Mouse (Mus musculus) heart, postnatal 14 days (tissue): Measurements from ENCODE around the gene Arf3. TPM values are rescaled to one million over a fixed set of nuclear protein-coding genes. Genes with fewer than 3 reads are reported as not detected.

Experiments
- DNase-seq, 2 experiments: peaks; one replicate each; pipeline ENCODE4 v3.0.0; 2021 to 2022
- intact Hi-C: fragments of 180-260 bp; cut with DNase I; formaldehyde crosslinking; loops from one replicate; pipeline ENCODE4 v1.15.1; 2025
- total RNA-seq, 2 experiments: library from RNA; stranded (reverse); gene quantifications; 2 replicates each; pipeline ENCODE4 v1.2.3; 2021

Gene Arf3
- total RNA-seq, 2 experiments from 2014 or later, result 26.4 to 26.6 TPM

GRCm38 (mm10) chr15:98689682-98690081 lies 73.3 kb downstream of the Arf3 start:
- intact Hi-C loops, result no loop called here
- DNase-seq, result no peak

Other genes starting within 250 kb of the Arf3 start
- 10 to 100 TPM; 78.4 to 82.2 TPM for gene Kansl2, start 228.9 kb downstream of the Arf3 start, total RNA-seq
- gene Ccnt1, start 192.3 kb downstream of the Arf3 start, total RNA-seq, result 10 to 100 TPM; 32.8 to 42.6 TPM
- under 1 TPM; 0.88 to 0.93 TPM for gene 4930415O20Rik, start 192.2 kb downstream of the Arf3 start, total RNA-seq
- 100 to 1,000 TPM; 199 to 209 TPM for gene Adcy6, start 153.1 kb downstream of the Arf3 start, total RNA-seq
- gene Cacnb3, start 132.4 kb downstream of the Arf3 start, total RNA-seq, result 1 to 10 TPM; 8.0 to 8.8 TPM
- gene Ddx23, start 100.3 kb downstream of the Arf3 start, total RNA-seq, result 10 to 100 TPM; 51.0 to 53.9 TPM
- 1 to 10 TPM in 1 of 2 experiments, under 1 TPM in 1; 0.69 to 1.0 TPM for gene Rnd1, start 85.8 kb downstream of the Arf3 start, total RNA-seq
- gene Ccdc65, start 55.0 kb downstream of the Arf3 start, total RNA-seq, result under 1 TPM; 0.29 to 0.72 TPM
- gene Fkbp11, start 35.0 kb downstream of the Arf3 start, total RNA-seq, result 1 to 10 TPM; 4.6 to 5.0 TPM
- under 1 TPM; 0.45 to 0.61 TPM for gene Wnt10b, start 14.9 kb upstream of the Arf3 start, total RNA-seq
- gene Wnt1, start 26.6 kb upstream of the Arf3 start, total RNA-seq, result not detected
- under 1 TPM; 0.20 to 0.31 TPM for gene Ddn, start 46.3 kb upstream of the Arf3 start, total RNA-seq
- gene Prkag1, start 68.3 kb upstream of the Arf3 start, total RNA-seq, result 10 to 100 TPM; 91.8 to 93.6 TPM
- gene Kmt2d, start 108.0 kb upstream of the Arf3 start, total RNA-seq, result 10 to 100 TPM; 63.2 to 64.5 TPM
- gene Rhebl1, start 131.3 kb upstream of the Arf3 start, total RNA-seq, result 1 to 10 TPM; 1.6 to 2.0 TPM
- 1 to 10 TPM; 2.0 to 2.7 TPM for gene Dhh, start 135.3 kb upstream of the Arf3 start, total RNA-seq
- gene Lmbr1l, start 155.0 kb upstream of the Arf3 start, total RNA-seq, result 10 to 100 TPM; 13.6 to 13.7 TPM
- gene Tuba1b, start 171.4 kb upstream of the Arf3 start, total RNA-seq, result 100 to 1,000 TPM; 164 to 218 TPM
- gene Gm49450, start 190.3 kb upstream of the Arf3 start, total RNA-seq, result not detected
- gene Tuba1a, start 190.5 kb upstream of the Arf3 start, total RNA-seq, result 100 to 1,000 TPM; 116 to 154 TPM